11 mouse cellular contexts compared by ENCODE assay signal in genomic region chr12:8325943-8326522, GRCm38 (mm10). TPM values are rescaled to one million over a fixed set of nuclear protein-coding genes. Genes with fewer than 3 reads are reported as not detected.
A peak's percentile ranks its signal among the peaks of the same experiment; 100 is the strongest.
DNase-seq lines count a peak whose midpoint lies in the region; ATAC-seq lines count a peak whose summit lies in the region.
"Had no signal": no experiment of that assay in that cellular context is flagged by ENCODE, and none has a peak within 500 bp of the region (broad histone marks: within the 10 kb centered on the region; RNA-seq: fewer than 3 reads in every experiment).

No protein-coding gene starts in this region.

- H3K36me3 ChIP-seq in midbrain, embryonic 16.5 days (ENCODE audit: control insufficient read depth, insufficient read depth, low read length): peaks cover 5% of the 10 kb centered on the region
- peaks cover 46% of the 10 kb centered on the region for H3K36me3 ChIP-seq in midbrain, embryonic 10.5 days

- H3K4me3 ChIP-seq in midbrain, embryonic 16.5 days (ENCODE audit: low read depth, low read length): no peak overlapping the region
- H3K4me3 ChIP-seq in midbrain, embryonic 10.5 days: no peak overlapping the region
- H3K4me3 ChIP-seq: liver, embryonic 12.5 days; megakaryocyte, embryonic 14.5 days had no signal

- H3K4me1 ChIP-seq in midbrain, embryonic 16.5 days (ENCODE audit: control insufficient read depth, insufficient read depth, low read length): peaks cover 11% of the 10 kb centered on the region; the same call in 1 of the 2 replicates
- peaks cover 18% of the 10 kb centered on the region for H3K4me1 ChIP-seq in midbrain, embryonic 10.5 days
- H3K4me1 ChIP-seq: liver, embryonic 12.5 days had no signal

- H3K4me2 ChIP-seq in midbrain, embryonic 16.5 days (ENCODE audit: low read length): no peak overlapping the region
- H3K4me2 ChIP-seq: liver, embryonic 12.5 days had no signal

- H3K27me3 ChIP-seq in midbrain, embryonic 16.5 days (ENCODE audit: control insufficient read depth, insufficient read depth, low read depth, low read length): no peaks in the 10 kb centered on the region
- H3K27me3 ChIP-seq in midbrain, embryonic 10.5 days (ENCODE audit: low read depth, poor library complexity, severe bottlenecking): no peaks in the 10 kb centered on the region
- H3K27me3 ChIP-seq: liver, embryonic 12.5 days; megakaryocyte, embryonic 14.5 days had no signal

- 0 out of 2 replicates have a peak, but pooled peaks have one; percentile 1 for ATAC-seq in midbrain, embryonic 16.5 days

- H3K9me3 ChIP-seq in midbrain, embryonic 16.5 days (replicated peaks; ENCODE audit: control insufficient read depth, low read length, poor library complexity, severe bottlenecking): no peaks in the 10 kb centered on the region
- no peaks in the 10 kb centered on the region for H3K9me3 ChIP-seq in midbrain, embryonic 10.5 days (replicated peaks)
- H3K9me3 ChIP-seq: liver, embryonic 12.5 days; megakaryocyte, embryonic 14.5 days had no signal

- no peak overlapping the region for H3K9ac ChIP-seq in midbrain, embryonic 16.5 days (ENCODE audit: low read depth, low read length)
- H3K9ac ChIP-seq: liver, embryonic 12.5 days had no signal

- no peak overlapping the region for H3K27ac ChIP-seq in midbrain, embryonic 16.5 days (ENCODE audit: low read length)
- H3K27ac ChIP-seq in midbrain, embryonic 10.5 days (replicated peaks): no peak overlapping the region
- H3K27ac ChIP-seq: kidney, postnatal 0 days; liver, embryonic 12.5 days had no signal

- WGBS in midbrain, embryonic 16.5 days: 87% methylated on average over 17 of the region's 17 CpGs
- WGBS in midbrain, embryonic 10.5 days: 90% methylated on average over 17 of the region's 17 CpGs

- DNase-seq in frontal cortex, adult 2 months (ENCODE audit: extremely low spot score in 1 of 2, low spot score in 1 of 2): peak; percentile 50 to 63
- no peak for DNase-seq in frontal cortex, postnatal 10 days (ENCODE audit: low spot score in 2 of 2)
- no peak for DNase-seq in midbrain, embryonic 10.5 days (ENCODE audit: low spot score)
- DNase-seq in fat pad, adult 2 months (ENCODE audit: extremely low read depth, low read depth, low spot score): peak; percentile 31
- peak; percentile 67 for DNase-seq in telencephalon, adult 2 months (ENCODE audit: low read depth, low spot score)
- no peak for DNase-seq in urinary bladder, adult 2 months (ENCODE audit: low spot score)
- no peak for DNase-seq in MN1 (ENCODE audit: low spot score)

RNA-seq across cellular contexts. Expression of gene Hs1bp3, which starts 12.8 kb away (rescaled TPM):
- 12.8 and 13.5 TPM in 2 replicates for polyA plus RNA-seq in frontal cortex, adult 2 months (2012; rRNA removed)
- 8.4 and 8.9 TPM in 2 replicates for polyA plus RNA-seq in midbrain, embryonic 16.5 days (2015; fragmentation: Nextera tagmentation; extraction: Ambion mirVana)
- polyA plus RNA-seq in midbrain, embryonic 10.5 days (2016; fragmentation: Nextera tagmentation; extraction: Ambion mirVana): 14.9 and 15.8 TPM in 2 replicates
- polyA plus RNA-seq in urinary bladder, adult 2 months (2012; rRNA removed): 16.7 and 19.7 TPM in 2 replicates

RNA-seq across cellular contexts. Expression of gene Gdf7, which starts 24.3 kb away (rescaled TPM):
- 0.08 and 0.26 TPM in 2 replicates for polyA plus RNA-seq in frontal cortex, adult 2 months (2012; rRNA removed)
- polyA plus RNA-seq in midbrain, embryonic 16.5 days (2015; fragmentation: Nextera tagmentation; extraction: Ambion mirVana): 0.15 and 0.16 TPM in 2 replicates
- polyA plus RNA-seq in midbrain, embryonic 10.5 days (2016; fragmentation: Nextera tagmentation; extraction: Ambion mirVana): 0.19 and 0.48 TPM in 2 replicates
- polyA plus RNA-seq in urinary bladder, adult 2 months (2012; rRNA removed): 0.06 TPM in 1 of 2 replicates, not detected in the other
- polyA plus RNA-seq: liver, embryonic 12.5 days had no signal

Comparison
In these comparisons a context has a peak if more than half of its experiments do, and no peak if none do; other contexts are left out.
1. DNase-seq: peak in frontal cortex, adult 2 months (2 of 2), fat pad, adult 2 months (single experiment) and telencephalon, adult 2 months (single experiment); none in frontal cortex, postnatal 10 days (0 of 2), midbrain, embryonic 10.5 days (single experiment), urinary bladder, adult 2 months (single experiment) and MN1 (single experiment).